Mouse (Mus musculus) R1 (cell line): ENCODE measurements around the gene Gtf3c4.

Source experiments
- DNase-seq: peaks from one replicate; pipeline ENCODE4 v3.0.0-alpha.2; 2018; ENCODE audit warnings: low read depth, low spot score

Gtf3c4 gene

GRCm38 (mm10) chr2:28803406-28803805, 36.8 kb downstream of the Gtf3c4 start:
- DNase-seq, result no peak

- DNase-seq, result no peak
These were observed 40.6 kb downstream of the Gtf3c4 start for GRCm38 (mm10) chr2:28799575-28799974.

GRCm38 (mm10) chr2:28798390-28798789, 41.8 kb downstream of the Gtf3c4 start:
- no peak for DNase-seq

GRCm38 (mm10) chr2:28797490-28798106, 42.6 kb downstream of the Gtf3c4 start:
- no peak for DNase-seq

GRCm38 (mm10) chr2:28796298-28796697, 43.9 kb downstream of the Gtf3c4 start:
- no peak for DNase-seq

GRCm38 (mm10) chr2:28794623-28795022, 45.5 kb downstream of the Gtf3c4 start:
- DNase-seq, result peak; percentile 19

GRCm38 (mm10) chr2:28792931-28793610, 47.1 kb downstream of the Gtf3c4 start:
- DNase-seq, result peak; percentile 90

GRCm38 (mm10) chr2:28787067-28787619, 53.0 kb downstream of the Gtf3c4 start:
- DNase-seq, result peak; percentile 35

GRCm38 (mm10) chr2:28786355-28787066, 53.6 kb downstream of the Gtf3c4 start:
- DNase-seq, result no peak

GRCm38 (mm10) chr2:28781310-28781709, 58.9 kb downstream of the Gtf3c4 start:
- DNase-seq, result peak; percentile 69

- no peak for DNase-seq
These were observed 60.0 kb downstream of the Gtf3c4 start for GRCm38 (mm10) chr2:28780001-28780782.

- no peak for DNase-seq
These were observed 63.4 kb downstream of the Gtf3c4 start for GRCm38 (mm10) chr2:28776728-28777127.

GRCm38 (mm10) chr2:28774073-28774472, 66.1 kb downstream of the Gtf3c4 start:
- DNase-seq, result no peak
